Mouse (Mus musculus) myocyte (in vitro differentiated cells): ENCODE measurements around the gene Dnm1. TPM values are rescaled to one million over a fixed set of nuclear protein-coding genes. Genes with fewer than 3 reads are reported as not detected.
"Not testable (repeated sequence)": the region's sequence is repeated elsewhere in the genome, so short reads cannot be mapped to it uniquely, and the experiment has no call there.

ENCODE experiments used
- H3K27me3 ChIP-seq: one replicate; pipeline ENCODE4 v1.6.1; 2011; ENCODE audit not compliant: control insufficient read depth, insufficient read depth, insufficient read length
- H3K36me3 ChIP-seq: one replicate; pipeline ENCODE4 v1.6.1; 2011; ENCODE audit not compliant: control insufficient read depth, insufficient read depth
- H3K4me2 ChIP-seq: one replicate; pipeline ENCODE4 v1.6.1; 2011; ENCODE audit warnings: low read depth, control low read depth
- H3K4me3 ChIP-seq: one replicate; pipeline ENCODE4 v1.5.1; 2011; ENCODE audit warnings: mild to moderate bottlenecking, control low read depth, moderate library complexity
- H3K79me2 ChIP-seq: one replicate; pipeline ENCODE4 v1.6.1; 2011; ENCODE audit not compliant: control insufficient read depth, insufficient read depth
- H3ac ChIP-seq: one replicate; pipeline ENCODE4 v1.6.1; 2011; ENCODE audit not compliant: control insufficient read depth, insufficient read length
- CEBPB ChIP-seq: IDR thresholded peaks from 2 replicates; pipeline ENCODE4 v1.6.1; 2011; ENCODE audit warnings: mild to moderate bottlenecking, moderate library complexity; ENCODE audit not compliant: poor library complexity, insufficient read depth, severe bottlenecking
- E2F4 ChIP-seq: IDR thresholded peaks from one replicate; pipeline ENCODE4 v1.6.1; 2011; ENCODE audit warnings: mild to moderate bottlenecking, control low read depth, moderate library complexity; ENCODE audit not compliant: insufficient read depth
- MAX ChIP-seq: IDR thresholded peaks from one replicate; pipeline ENCODE4 v1.6.1; 2011; ENCODE audit warnings: low read depth, mild to moderate bottlenecking, control low read depth
- MYOD1 ChIP-seq, 3 experiments: IDR thresholded peaks; one replicate each; pipeline ENCODE4 v1.6.1; 2011; ENCODE audit warnings: control low read depth in 2 of 3, low read depth in 2 of 3, mild to moderate bottlenecking in 2 of 3, moderate library complexity in 1 of 3; ENCODE audit not compliant: insufficient read length in 2 of 3, control insufficient read depth in 1 of 3
- MYOG ChIP-seq, 3 experiments: IDR thresholded peaks; one replicate each; pipeline ENCODE4 v1.6.1; 2011; ENCODE audit warnings: control low read depth in 2 of 3, low read depth in 2 of 3, mild to moderate bottlenecking in 2 of 3; ENCODE audit not compliant: insufficient read length in 2 of 3, control insufficient read depth in 1 of 3, insufficient read depth in 1 of 3
- POLR2A ChIP-seq: IDR thresholded peaks from one replicate; pipeline ENCODE4 v1.6.1; 2011; ENCODE audit warnings: low read depth, mild to moderate bottlenecking, control low read depth, moderate library complexity; ENCODE audit not compliant: insufficient read length
- POLR2AphosphoS2 ChIP-seq: IDR thresholded peaks from one replicate; pipeline ENCODE4 v1.6.1; 2011; ENCODE audit warnings: low read depth, control low read depth; ENCODE audit not compliant: insufficient read length
- REST ChIP-seq: IDR thresholded peaks from one replicate; pipeline ENCODE4 v1.6.1; 2011; ENCODE audit warnings: mild to moderate bottlenecking, control low read depth, moderate library complexity; ENCODE audit not compliant: insufficient read depth, insufficient read length
- SRF ChIP-seq: IDR thresholded peaks from one replicate; pipeline ENCODE4 v1.6.1; 2011; ENCODE audit warnings: low read depth; ENCODE audit not compliant: control insufficient read depth, insufficient read length
- TCF12 ChIP-seq: IDR thresholded peaks from one replicate; pipeline ENCODE4 v1.6.1; 2011; ENCODE audit warnings: mild to moderate bottlenecking, control low read depth; ENCODE audit not compliant: poor library complexity, insufficient read depth, severe bottlenecking
- TCF3 ChIP-seq: IDR thresholded peaks from one replicate; pipeline ENCODE4 v1.6.1; 2011; ENCODE audit warnings: low read depth, control low read depth; ENCODE audit not compliant: insufficient read length
- USF1 ChIP-seq: IDR thresholded peaks from one replicate; pipeline ENCODE4 v1.6.1; 2011; ENCODE audit warnings: low read depth, mild to moderate bottlenecking, control low read depth, moderate library complexity
- polyA plus RNA-seq: library from polyadenylated mRNA; unstranded; fragments of >200 nt; fragmentation: generic; extraction: Trizol; gene quantifications from one replicate; pipeline ENCODE4 v1.2.1, GENCODE M21; 2012; ENCODE audit warnings: missing spikeins

Dnm1 gene
- polyA plus RNA-seq, 1 experiment: 44.0 TPM

DNA sequence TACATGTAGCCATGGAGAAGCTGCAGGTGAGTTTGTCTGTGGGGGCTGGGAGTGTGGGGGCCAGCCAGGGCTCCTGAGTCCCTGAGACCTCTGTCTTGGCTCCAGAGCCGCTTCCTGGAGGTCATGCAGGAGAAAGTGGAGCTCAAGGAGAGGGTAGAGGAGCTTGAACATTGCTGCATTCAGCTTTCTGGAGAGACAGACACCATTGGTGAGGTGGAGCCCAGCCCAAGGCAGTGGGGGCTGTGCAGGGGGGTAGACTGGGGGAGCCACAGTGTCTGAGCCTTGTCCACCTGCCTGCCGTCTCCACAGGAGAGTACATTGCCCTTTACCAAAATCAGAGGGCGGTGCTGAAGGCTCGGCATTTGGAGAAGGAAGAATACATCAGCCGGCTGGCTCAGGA, 47.5 kb downstream of the Dnm1 start:
- no peak for TF ChIP-seq TCF12
- TF ChIP-seq REST: no peak
- TF ChIP-seq E2F4: no peak
- TF ChIP-seq USF1: no peak
- TF ChIP-seq SRF: no peak
- TF ChIP-seq MYOG (IDR thresholded peaks at IDR 0.05; ENCODE audit: control insufficient read depth in 1 of 3, insufficient read depth in 1 of 3, insufficient read length in 2 of 3, low read depth in 2 of 3): no peak
- no peak for TF ChIP-seq POLR2A
- Histone ChIP-seq H3K4me3 (no peak overlapping the region), H3K27me3 (no peaks in the 10 kb centered on the region), H3K79me2 (no peaks in the 10 kb centered on the region), H3ac (no peak overlapping the region), H3K4me2 (no peak overlapping the region), H3K36me3 (peaks cover 18% of the 10 kb centered on the region)

DNA sequence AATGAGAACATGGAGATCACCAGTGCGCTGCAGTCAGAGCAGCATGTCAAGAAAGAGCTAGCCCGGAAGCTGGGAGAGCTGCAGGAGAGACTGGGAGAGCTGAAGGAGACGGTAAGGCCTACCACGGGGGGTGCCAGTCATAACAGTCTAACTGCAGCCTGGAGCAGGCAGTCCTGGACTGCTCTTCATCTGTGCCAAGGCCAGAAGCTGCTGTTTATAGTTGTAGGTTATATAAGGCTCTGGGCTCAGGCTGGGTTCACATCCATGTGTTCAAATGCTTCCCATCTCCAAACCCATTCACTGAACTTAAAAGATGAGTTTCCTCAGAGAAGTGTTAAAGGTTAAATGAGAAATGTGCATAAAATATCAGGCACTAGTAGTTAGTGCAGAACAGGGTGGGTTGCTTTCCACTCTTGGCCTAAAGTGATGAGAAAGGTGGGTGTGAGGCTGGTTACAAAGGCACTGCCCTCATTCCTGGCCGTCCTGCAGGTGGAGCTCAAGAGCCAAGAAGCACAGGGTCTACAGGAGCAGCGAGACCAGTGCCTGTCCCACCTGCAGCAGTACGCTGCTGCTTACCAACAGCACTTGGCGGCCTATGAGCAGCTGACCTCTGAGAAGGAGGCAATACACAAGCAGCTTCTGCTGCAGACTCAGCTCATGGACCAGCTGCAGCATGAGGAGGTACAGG, 48.8 kb downstream of the Dnm1 start:
- H3ac ChIP-seq: no peak overlapping the region
- H3K4me3 ChIP-seq: no peak overlapping the region
- peaks cover 18% of the 10 kb centered on the region for H3K36me3 ChIP-seq
- peak; percentile 20 for TF ChIP-seq POLR2AphosphoS2
- TF ChIP-seq SRF: no peak
- no peak overlapping the region for H3K4me2 ChIP-seq
- no peaks in the 10 kb centered on the region for H3K27me3 ChIP-seq
- H3K79me2 ChIP-seq: no peaks in the 10 kb centered on the region

DNA sequence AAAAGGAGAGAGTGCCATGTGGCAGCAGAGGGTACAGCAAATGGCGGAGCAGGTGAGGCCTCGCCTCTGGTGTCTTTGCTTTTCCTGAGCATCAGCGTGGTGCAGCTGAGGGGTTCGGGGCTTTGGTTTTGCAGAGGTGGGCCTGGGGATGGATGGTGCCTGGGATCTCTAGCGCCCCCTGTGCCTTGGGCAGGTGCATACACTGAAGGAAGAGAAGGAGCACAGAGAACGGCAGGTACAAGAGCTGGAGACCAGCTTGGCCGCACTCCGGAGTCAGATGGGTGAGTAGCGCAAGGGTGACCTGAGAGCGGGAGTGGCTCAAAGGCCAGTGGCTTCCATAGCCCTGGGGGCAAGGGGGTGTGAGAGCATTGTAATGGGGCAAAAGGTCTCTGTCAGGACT, 50.2 kb downstream of the Dnm1 start:
- TF ChIP-seq TCF3: no peak
- no peak for TF ChIP-seq MAX
- TF ChIP-seq POLR2AphosphoS2: no peak
- no peak for TF ChIP-seq REST
- TF ChIP-seq USF1: no peak
- TF ChIP-seq POLR2A: no peak
- no peak for TF ChIP-seq E2F4
- no peak for TF ChIP-seq MYOD1 (IDR thresholded peaks at IDR 0.05; ENCODE audit: control insufficient read depth in 1 of 3, insufficient read length in 2 of 3, low read depth in 2 of 3)
- no peak for TF ChIP-seq MYOG (IDR thresholded peaks at IDR 0.05; ENCODE audit: control insufficient read depth in 1 of 3, insufficient read depth in 1 of 3, insufficient read length in 2 of 3, low read depth in 2 of 3)
- no peak for TF ChIP-seq TCF12
- no peak for TF ChIP-seq SRF
- no peak for TF ChIP-seq CEBPB
- H3K4me3 ChIP-seq: no peak overlapping the region
- no peaks in the 10 kb centered on the region for H3K27me3 ChIP-seq
- no peaks in the 10 kb centered on the region for H3K79me2 ChIP-seq
- peaks cover 27% of the 10 kb centered on the region for H3K36me3 ChIP-seq
- H3K4me2 ChIP-seq: no peak overlapping the region
- H3ac ChIP-seq: no peak overlapping the region

DNA sequence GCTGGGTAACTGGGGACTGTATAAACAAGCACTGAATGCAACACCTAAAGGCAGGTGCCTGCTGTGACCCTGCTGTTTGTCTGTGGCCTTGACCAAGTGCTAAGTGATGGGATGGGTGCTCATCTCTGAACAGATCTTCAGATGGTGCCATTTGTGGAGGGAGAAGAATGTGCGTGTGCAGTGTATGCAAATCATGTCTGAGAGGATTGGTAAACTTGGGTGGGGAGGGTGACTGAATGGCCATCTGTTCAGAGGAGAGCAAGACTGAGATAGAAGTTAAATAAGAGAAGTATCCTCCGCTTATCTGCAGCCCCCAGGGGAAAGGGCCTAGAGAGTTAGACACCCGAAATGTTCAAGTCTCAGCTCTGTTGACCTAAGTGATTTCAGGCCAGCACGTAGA, 53.7 kb downstream of the Dnm1 start:
- H3K36me3 ChIP-seq: peaks cover 23% of the 10 kb centered on the region
- no peak overlapping the region for H3ac ChIP-seq
- no peak overlapping the region for H3K4me3 ChIP-seq
- no peak overlapping the region for H3K4me2 ChIP-seq
- no peaks in the 10 kb centered on the region for H3K79me2 ChIP-seq
- TF ChIP-seq REST (no peak), MAX (no peak), MYOD1 (IDR thresholded peaks at IDR 0.05; ENCODE audit: control insufficient read depth in 1 of 3, insufficient read length in 2 of 3, low read depth in 2 of 3) (no peak), SRF (no peak), TCF12 (no peak), POLR2AphosphoS2 (no peak), USF1 (no peak), E2F4 (no peak), MYOG (IDR thresholded peaks at IDR 0.05; ENCODE audit: control insufficient read depth in 1 of 3, insufficient read depth in 1 of 3, insufficient read length in 2 of 3, low read depth in 2 of 3) (no peak), TCF3 (no peak), POLR2A (no peak), CEBPB (no peak)
- H3K27me3 ChIP-seq: no peaks in the 10 kb centered on the region

DNA sequence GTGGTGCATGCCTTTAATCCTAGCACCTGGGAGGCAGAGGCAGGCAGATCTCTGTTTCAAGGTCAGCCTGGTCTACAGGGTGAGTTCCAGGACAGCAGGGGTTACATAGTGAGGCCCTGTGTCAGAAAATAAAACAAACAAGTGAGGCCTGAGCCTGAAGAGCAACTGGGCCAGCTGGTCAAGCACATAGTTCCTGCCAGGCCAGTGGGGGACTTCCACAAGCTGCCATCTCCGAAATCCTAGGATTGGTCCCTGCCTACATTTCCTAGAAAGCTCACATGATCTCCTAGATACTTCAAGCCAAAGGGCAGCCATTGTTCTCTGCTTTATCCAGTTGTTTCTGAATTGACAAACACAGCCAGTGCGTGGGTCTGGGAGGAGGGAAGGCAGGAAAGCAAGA, 57.3 kb downstream of the Dnm1 start:
- not testable (repeated sequence) for H3K4me3 ChIP-seq, H3K79me2 ChIP-seq, H3K4me2 ChIP-seq, H3ac ChIP-seq, H3K27me3 ChIP-seq
- H3K36me3 ChIP-seq: peaks cover 29% of the 10 kb centered on the region
